Mouse (Mus musculus): ENCODE measurements around the gene Spock1.

The Spock1 gene

GRCm38 (mm10) chr13:57908266-57908582 is at the start of gene Spock1:
Gene Spock1 (minus strand): TSS chr13:57908332.
- peak; percentile 67 for DNase-seq (ENCODE audit: low spot score)

DNA sequence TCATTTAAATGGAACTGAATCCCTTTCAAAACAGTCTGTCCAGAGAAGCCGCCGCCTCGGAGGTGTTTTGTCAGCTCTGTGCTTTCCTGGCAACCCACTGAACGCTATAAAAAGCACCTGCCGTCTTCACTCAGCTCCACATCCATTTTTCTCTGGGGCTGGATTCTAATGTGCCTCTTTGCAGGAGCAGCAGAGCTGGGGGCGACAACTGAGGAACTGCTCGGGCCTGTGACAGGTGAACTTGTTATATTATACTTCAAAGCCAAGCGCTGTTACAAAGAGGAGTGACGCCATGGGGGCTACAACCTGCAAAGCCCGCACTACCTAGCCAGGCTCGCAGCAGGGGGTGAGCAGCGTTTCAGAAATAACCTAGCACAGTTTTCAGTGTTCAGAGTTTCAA is 42.0 kb upstream of the Spock1 start:
- no peak for DNase-seq (ENCODE audit: low spot score)

- no peak for DNase-seq (ENCODE audit: low spot score)
Observed at GRCm38 (mm10) chr13:57949513-57949912, 41.4 kb upstream of the Spock1 start.

DNA sequence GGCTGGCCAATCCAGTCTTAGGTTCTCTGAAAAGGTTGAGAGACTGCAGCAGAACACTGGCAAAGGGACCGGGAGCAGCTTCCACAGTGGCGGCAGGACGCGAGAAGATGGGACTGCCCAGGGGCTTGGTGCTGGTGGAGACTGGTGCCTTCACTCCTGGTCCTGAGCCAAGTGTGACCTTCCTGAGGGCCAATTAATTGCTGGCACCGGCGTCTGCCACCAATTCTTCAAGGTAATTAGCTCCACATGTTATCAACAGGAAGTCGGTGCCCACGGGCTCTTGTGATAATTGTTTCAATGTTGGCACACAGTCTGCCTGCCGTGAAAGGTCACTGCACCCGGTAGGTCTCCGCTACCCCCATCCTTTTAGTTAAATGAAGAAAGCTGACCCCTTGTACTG is 37.1 kb upstream of the Spock1 start:
- DNase-seq (ENCODE audit: low spot score): no peak

DNA sequence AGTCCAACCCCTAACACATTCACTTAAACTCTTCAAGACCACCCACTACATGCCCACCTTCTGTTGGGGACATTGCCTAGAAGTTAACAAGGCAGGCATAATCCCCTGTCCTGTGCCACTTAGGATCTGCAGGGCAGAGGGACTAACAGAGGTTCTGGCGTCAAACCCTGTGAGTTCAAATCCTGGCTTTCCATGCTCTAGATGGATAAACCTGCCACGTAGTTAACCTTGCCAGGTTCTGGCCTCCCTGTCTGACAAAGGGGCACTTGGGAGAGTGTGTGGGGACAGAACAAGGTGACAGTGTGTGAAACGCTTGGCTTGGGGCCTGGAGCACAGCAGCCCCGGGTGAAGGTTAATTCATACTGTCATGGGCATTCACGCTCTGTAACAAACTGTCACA is 36.3 kb upstream of the Spock1 start:
- DNase-seq (ENCODE audit: low spot score): no peak

- DNase-seq (ENCODE audit: low spot score): no peak
Observed at GRCm38 (mm10) chr13:57943900-57944299, 35.8 kb upstream of the Spock1 start.

GRCm38 (mm10) chr13:57937463-57938229 is 29.5 kb upstream of the Spock1 start:
- DNase-seq (ENCODE audit: low spot score): no peak

GRCm38 (mm10) chr13:57931998-57932397 is 23.9 kb upstream of the Spock1 start:
- no peak for DNase-seq (ENCODE audit: low spot score)

DNA sequence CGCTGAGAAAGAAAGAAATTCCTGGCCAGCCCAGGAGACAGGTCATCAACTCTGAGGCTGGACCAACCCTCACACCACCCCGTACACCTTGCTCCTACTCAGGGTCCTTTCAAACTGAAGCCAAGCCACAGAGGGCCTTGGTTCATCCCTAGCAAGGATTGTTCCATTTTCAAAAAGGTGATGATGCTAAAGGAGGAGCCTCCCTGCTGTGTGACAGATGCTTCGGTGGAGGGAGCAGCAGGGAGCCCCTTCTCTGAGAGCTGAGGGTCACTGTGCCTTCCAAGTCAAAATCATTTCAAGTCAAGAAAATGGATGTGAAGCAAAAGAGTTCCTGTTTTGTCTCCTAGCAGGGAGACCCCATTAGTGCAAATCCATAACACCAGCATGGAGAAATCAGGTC is 23.2 kb upstream of the Spock1 start:
- DNase-seq (ENCODE audit: low spot score): no peak

DNA sequence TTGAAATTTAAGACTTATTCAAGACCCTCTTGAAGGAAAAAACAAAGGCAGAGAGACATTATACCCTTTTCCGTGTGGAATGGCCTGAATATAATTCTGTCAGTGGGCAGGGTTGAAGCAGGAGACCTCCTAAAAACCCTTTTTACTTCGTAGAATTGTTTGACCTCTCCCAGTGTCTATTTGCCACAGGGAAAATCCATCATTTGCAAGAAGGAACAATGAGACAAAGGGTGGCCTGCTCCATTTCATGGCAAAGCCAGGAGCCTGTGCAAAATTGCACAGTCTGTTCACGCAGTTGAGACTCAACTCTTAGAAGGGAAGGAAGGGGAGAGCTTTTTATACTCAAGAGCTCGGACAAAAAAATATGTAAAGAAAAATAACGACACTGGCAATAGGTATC is 22.6 kb upstream of the Spock1 start:
- DNase-seq (ENCODE audit: low spot score): no peak

DNA sequence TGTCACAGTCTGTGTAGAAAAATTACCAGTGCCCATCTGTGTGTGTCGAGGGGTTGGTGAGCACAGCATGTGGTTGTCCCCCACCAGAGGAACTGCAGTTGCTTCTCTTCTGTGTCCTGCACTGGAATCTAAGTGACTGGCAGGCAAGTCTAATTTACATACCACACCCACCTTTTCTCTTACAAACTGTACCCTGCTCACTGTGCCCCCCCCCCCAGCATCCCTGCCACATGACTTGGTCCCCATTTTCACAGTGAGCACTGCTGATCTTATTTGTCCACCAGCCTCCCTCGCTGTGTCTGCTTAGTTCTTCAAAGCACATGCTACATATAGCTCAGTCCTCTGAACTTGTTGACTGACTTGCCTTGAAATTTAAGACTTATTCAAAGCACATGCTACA is 22.2 kb upstream of the Spock1 start:
- no peak for DNase-seq (ENCODE audit: low spot score)

- no peak for DNase-seq (ENCODE audit: low spot score)
Observed at GRCm38 (mm10) chr13:57919947-57920346, 11.8 kb upstream of the Spock1 start.

GRCm38 (mm10) chr13:57911171-57911570 is 3.0 kb upstream of the Spock1 start:
- no peak for DNase-seq (ENCODE audit: low spot score)

DNA sequence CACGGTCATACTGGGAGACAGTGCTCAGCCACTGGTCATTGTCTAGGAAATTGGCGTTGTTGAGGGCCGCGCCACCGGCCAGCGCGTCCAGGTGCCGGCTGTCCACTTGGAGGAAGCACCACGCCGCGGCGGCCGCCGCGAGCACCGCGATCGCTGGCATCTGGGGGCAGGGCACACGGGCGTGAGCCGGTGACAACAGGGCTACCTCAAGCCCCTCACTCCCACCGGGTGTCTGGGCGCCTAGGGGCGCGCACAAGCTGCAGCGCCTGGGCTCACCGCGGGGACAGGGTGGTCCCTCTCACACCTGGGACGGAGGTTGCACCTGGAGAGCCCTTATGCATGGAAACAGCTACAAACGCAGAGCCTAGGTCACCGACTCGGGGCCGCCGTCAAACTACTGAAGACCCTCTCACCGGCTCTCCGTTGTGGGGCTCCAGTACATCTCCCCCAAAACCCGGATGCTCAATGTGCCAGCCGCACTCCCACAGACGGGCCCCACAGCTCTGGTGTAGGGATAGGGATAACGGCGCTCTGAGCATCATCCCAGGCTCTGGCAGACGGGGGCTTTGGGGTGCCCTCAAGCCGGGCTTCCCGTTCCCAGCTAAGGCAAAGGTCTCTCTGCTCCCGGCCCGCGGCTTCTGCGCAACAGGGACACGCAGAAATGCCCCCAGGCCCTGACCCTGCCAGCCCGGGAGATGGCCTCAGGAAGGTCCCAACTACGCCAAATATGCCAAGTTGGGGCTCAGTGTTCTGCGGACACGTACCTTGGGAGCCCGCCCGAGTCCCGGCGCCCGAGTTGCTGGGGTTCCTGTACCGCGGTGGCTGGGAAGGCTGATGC is 485 bp downstream of the Spock1 start:
- no peak for DNase-seq (ENCODE audit: low spot score)

DNA sequence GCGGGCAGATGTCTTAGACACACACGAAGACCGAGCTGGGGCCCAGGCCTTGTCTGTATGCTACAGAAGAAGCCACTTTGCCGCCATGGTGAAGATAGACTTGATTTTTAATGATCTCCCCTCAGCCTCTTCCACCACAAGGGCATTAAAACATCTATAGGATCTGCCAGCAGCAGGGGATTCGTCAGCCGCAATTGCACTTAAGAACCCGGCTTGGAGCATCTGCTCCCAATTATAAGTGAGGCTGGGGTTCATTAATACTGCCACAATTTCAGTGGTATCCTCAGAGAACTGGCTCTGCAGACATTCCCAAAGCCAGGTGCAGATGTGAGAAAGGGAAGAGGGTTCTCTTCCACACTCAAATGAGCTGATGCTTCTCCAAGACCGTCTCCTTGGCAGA is 13.5 kb downstream of the Spock1 start:
- no peak for DNase-seq (ENCODE audit: low spot score)

- no peak for DNase-seq (ENCODE audit: low spot score)
Observed at GRCm38 (mm10) chr13:57889708-57890107, 18.4 kb downstream of the Spock1 start.

GRCm38 (mm10) chr13:57889050-57889449 is 19.1 kb downstream of the Spock1 start:
- no peak for DNase-seq (ENCODE audit: low spot score)

GRCm38 (mm10) chr13:57879817-57880216 is 28.3 kb downstream of the Spock1 start:
- DNase-seq (ENCODE audit: low spot score): no peak

DNA sequence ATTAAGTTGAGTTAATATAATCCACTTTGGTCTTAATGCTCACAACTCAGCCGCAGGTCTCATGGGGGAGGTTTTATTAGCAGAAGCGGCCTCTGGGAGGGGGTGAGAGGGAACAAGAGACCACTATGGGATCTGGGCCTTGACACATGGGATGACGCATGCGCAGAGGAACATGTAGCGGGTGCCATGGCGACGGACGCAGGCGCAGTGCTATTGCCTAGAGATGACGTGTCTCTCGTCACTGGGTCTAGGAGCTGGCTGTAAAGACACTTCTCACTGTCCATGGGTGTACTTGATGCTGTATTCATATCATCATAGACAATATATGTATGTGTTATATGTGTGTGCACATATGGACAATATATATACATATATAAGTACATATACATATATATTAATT is 29.3 kb downstream of the Spock1 start:
- DNase-seq (ENCODE audit: low spot score): no peak

- no peak for DNase-seq (ENCODE audit: low spot score)
Observed at GRCm38 (mm10) chr13:57877782-57878181, 30.4 kb downstream of the Spock1 start.

- no peak for DNase-seq (ENCODE audit: low spot score)
Observed at GRCm38 (mm10) chr13:57876966-57877365, 31.2 kb downstream of the Spock1 start.

- DNase-seq (ENCODE audit: low spot score): no peak
Observed at GRCm38 (mm10) chr13:57870058-57870457, 38.1 kb downstream of the Spock1 start.

GRCm38 (mm10) chr13:57867586-57867985 is 40.5 kb downstream of the Spock1 start:
- DNase-seq (ENCODE audit: low spot score): no peak

- no peak for DNase-seq (ENCODE audit: low spot score)
Observed at GRCm38 (mm10) chr13:57865029-57865428, 43.1 kb downstream of the Spock1 start.
